Mouse (Mus musculus): ENCODE measurements at regions not wholly inside any gene's neighbourhood (a gene's known extent, or its start where the extent isn't known, plus 50 kb on each side); places are given as distances from the start of the nearest gene placed in this dataset.

GRCm38 (mm10) chr2:178821552-178821951 is 391.2 kb downstream of the Cdh26 start:
- CTCF ChIA-PET = no interaction called here

GRCm38 (mm10) chr2:178830313-178830712 is 400.0 kb downstream of the Cdh26 start:
- CTCF ChIA-PET = no interaction called here

GRCm38 (mm10) chr2:178834986-178835385 is 404.7 kb downstream of the Cdh26 start:
- CTCF ChIA-PET = no interaction called here

- CTCF ChIA-PET = no interaction called here
These were observed 408.2 kb downstream of the Cdh26 start for GRCm38 (mm10) chr2:178838571-178838970.

- CTCF ChIA-PET = no interaction called here
These were observed 410.6 kb downstream of the Cdh26 start for GRCm38 (mm10) chr2:178840975-178841374.

- CTCF ChIA-PET = no interaction called here
These were observed 412.3 kb downstream of the Cdh26 start for GRCm38 (mm10) chr2:178842595-178842994.

- CTCF ChIA-PET = no interaction called here
These were observed 413.1 kb downstream of the Cdh26 start for GRCm38 (mm10) chr2:178843458-178843857.

- CTCF ChIA-PET = no interaction called here
These were observed 414.2 kb downstream of the Cdh26 start for GRCm38 (mm10) chr2:178844561-178844960.

GRCm38 (mm10) chr2:178850320-178850719 is 420.0 kb downstream of the Cdh26 start:
- CTCF ChIA-PET = no interaction called here

- CTCF ChIA-PET = no interaction called here
These were observed 420.4 kb downstream of the Cdh26 start for GRCm38 (mm10) chr2:178850769-178851168.

GRCm38 (mm10) chr2:178854012-178854411 is 423.7 kb downstream of the Cdh26 start:
- CTCF ChIA-PET = no interaction called here

GRCm38 (mm10) chr2:178854760-178855159 is 424.4 kb downstream of the Cdh26 start:
- CTCF ChIA-PET = no interaction called here

- CTCF ChIA-PET = no interaction called here
These were observed 432.3 kb downstream of the Cdh26 start for GRCm38 (mm10) chr2:178862620-178863019.

GRCm38 (mm10) chr2:178867086-178867485 is 436.8 kb downstream of the Cdh26 start:
- CTCF ChIA-PET = no interaction called here

GRCm38 (mm10) chr2:178869160-178869559 is 438.8 kb downstream of the Cdh26 start:
- CTCF ChIA-PET = no interaction called here

GRCm38 (mm10) chr2:178878436-178878835 is 448.1 kb downstream of the Cdh26 start:
- CTCF ChIA-PET = no interaction called here

GRCm38 (mm10) chr2:178885686-178886085 is 455.4 kb downstream of the Cdh26 start:
- CTCF ChIA-PET = no interaction called here

GRCm38 (mm10) chr2:178888704-178889103 is 458.4 kb downstream of the Cdh26 start:
- CTCF ChIA-PET = no interaction called here

GRCm38 (mm10) chr2:178902397-178902796 is 472.1 kb downstream of the Cdh26 start:
- CTCF ChIA-PET = no interaction called here

GRCm38 (mm10) chr2:178909325-178909724 is 479.0 kb downstream of the Cdh26 start:
- CTCF ChIA-PET = no interaction called here

GRCm38 (mm10) chr2:178911646-178912045 is 481.3 kb downstream of the Cdh26 start:
- CTCF ChIA-PET = no interaction called here

GRCm38 (mm10) chr2:178916316-178917033 is 486.1 kb downstream of the Cdh26 start:
- CTCF ChIA-PET = no interaction called here

- CTCF ChIA-PET = no interaction called here
These were observed 494.3 kb downstream of the Cdh26 start for GRCm38 (mm10) chr2:178924456-178925115.
